ENCODE assay signal across 8 mouse cellular contexts in the genomic region with DNA sequence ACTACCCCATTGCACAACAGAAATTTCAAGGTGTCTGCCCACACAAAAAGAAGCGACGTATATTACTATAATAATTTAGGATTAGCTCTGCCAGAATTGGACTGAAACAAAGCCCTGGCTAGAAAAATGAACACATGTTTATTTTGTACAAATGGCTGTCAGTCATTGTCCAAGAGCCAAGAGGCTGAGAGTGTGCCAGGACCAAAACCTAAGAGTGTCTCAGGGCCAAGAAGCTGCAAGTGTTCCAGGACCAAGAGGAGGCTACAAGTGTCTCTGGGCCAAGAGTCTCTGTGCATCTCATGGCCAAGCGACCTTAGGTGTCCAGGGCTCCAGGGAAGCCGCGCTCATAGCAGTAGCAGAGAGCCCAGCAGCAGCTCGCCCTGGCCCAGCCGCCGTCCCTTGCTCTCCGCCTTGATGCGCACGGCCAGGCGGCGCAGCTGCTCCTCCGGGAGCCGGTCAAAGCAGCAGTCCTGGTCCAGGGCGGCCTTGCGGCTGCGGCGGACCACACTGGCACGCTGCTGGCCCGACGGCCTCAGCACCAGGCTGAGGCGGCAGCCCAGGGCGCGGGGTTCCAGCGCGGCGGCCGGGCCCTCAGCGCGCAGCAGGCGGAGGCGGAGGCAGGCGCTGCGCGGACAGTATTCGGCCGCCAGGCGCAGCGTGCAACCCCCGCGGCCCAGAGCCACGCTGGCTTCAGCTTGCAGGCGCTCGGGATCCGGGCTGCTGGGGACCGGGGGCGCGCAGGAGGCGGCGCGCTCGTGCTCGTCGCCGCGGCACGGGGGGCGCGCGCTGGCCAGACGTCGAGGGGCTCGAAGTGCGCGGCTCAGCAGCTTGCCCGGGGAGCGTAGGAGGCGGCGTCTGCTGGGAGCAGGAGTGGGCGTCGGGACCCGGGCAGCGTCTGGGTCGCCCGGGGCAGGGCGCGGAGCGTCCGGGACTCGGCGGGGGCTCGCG. TPM values are rescaled to one million over a fixed set of nuclear protein-coding genes. Genes with fewer than 3 reads are reported as not detected.
DNase-seq lines count a peak whose midpoint lies in the region; ATAC-seq lines count a peak whose summit lies in the region.

No protein-coding gene starts in this region.

- H3K27me3 ChIP-seq in forebrain, embryonic 14.5 days (replicated peaks; ENCODE audit: control insufficient read depth, insufficient read depth, low read length): peaks cover 45% of the 10 kb centered on the region
- peaks cover 40% of the 10 kb centered on the region for H3K27me3 ChIP-seq in hindbrain, embryonic 11.5 days (ENCODE audit: control insufficient read depth, insufficient read depth, low read length)
- H3K27me3 ChIP-seq in limb, embryonic 10.5 days (ENCODE audit: low read depth, poor library complexity, severe bottlenecking): peaks cover 52% of the 10 kb centered on the region
- peaks cover 51% of the 10 kb centered on the region for H3K27me3 ChIP-seq in midbrain, embryonic 13.5 days

- H3K4me2 ChIP-seq in forebrain, embryonic 14.5 days (ENCODE audit: low read length): peak overlapping the region; percentile 67
- H3K4me2 ChIP-seq in hindbrain, embryonic 11.5 days (replicated peaks; ENCODE audit: low read depth, low read length): peak overlapping the region; percentile 85
- peak overlapping the region; percentile 70 for H3K4me2 ChIP-seq in midbrain, embryonic 13.5 days (replicated peaks)

- no peaks in the 10 kb centered on the region for H3K36me3 ChIP-seq in forebrain, embryonic 14.5 days (ENCODE audit: control insufficient read depth, insufficient read depth, low read length)
- H3K36me3 ChIP-seq in hindbrain, embryonic 11.5 days (ENCODE audit: control insufficient read depth, insufficient read depth, low read length): no peaks in the 10 kb centered on the region
- no peaks in the 10 kb centered on the region for H3K36me3 ChIP-seq in limb, embryonic 10.5 days
- H3K36me3 ChIP-seq in midbrain, embryonic 13.5 days: no peaks in the 10 kb centered on the region

- no peak overlapping the region for H3K27ac ChIP-seq in forebrain, embryonic 14.5 days (ENCODE audit: low read depth, low read length)
- H3K27ac ChIP-seq in hindbrain, embryonic 11.5 days (ENCODE audit: low read depth, low read length): no peak overlapping the region
- peak overlapping the region; percentile 79 for H3K27ac ChIP-seq in limb, embryonic 10.5 days
- H3K27ac ChIP-seq in midbrain, embryonic 13.5 days: no peak overlapping the region

- WGBS in forebrain, embryonic 14.5 days: 2% methylated on average over 63 of the region's 84 CpGs
- 2% methylated on average over 71 of the region's 84 CpGs for WGBS in hindbrain, embryonic 11.5 days
- WGBS in limb, embryonic 10.5 days: 2% methylated on average over 78 of the region's 84 CpGs
- 3% methylated on average over 75 of the region's 84 CpGs for WGBS in midbrain, embryonic 13.5 days

- 0 out of 2 replicates have a peak, but pooled peaks cover 3% of the 10 kb centered on the region for H3K4me1 ChIP-seq in forebrain, embryonic 14.5 days (ENCODE audit: control insufficient read depth, insufficient read depth, low read length)
- peaks cover 3% of the 10 kb centered on the region; the same call in 1 of the 2 replicates for H3K4me1 ChIP-seq in hindbrain, embryonic 11.5 days (replicated peaks; ENCODE audit: control insufficient read depth, insufficient read depth, low read length)
- H3K4me1 ChIP-seq in limb, embryonic 10.5 days: peaks cover 24% of the 10 kb centered on the region
- H3K4me1 ChIP-seq in midbrain, embryonic 13.5 days (replicated peaks): peaks cover 20% of the 10 kb centered on the region

- ATAC-seq in frontal cortex, adult (ENCODE audit: low TSS enrichment): peak; percentile 83
- ATAC-seq in forebrain, embryonic 14.5 days: peak; percentile 85
- ATAC-seq in hindbrain, embryonic 11.5 days (ENCODE audit: low FRiP score): peak; percentile 85
- peak; percentile 87 for ATAC-seq in midbrain, embryonic 13.5 days

- DNase-seq in frontal cortex, postnatal 25 days (ENCODE audit: low spot score in 2 of 2): no peak
- DNase-seq in cerebellum, adult 11-12 months: peak; percentile 69
- peak; percentile 49 for DNase-seq in forebrain, embryonic 14.5 days (ENCODE audit: low spot score)
- peak; percentile 74 for DNase-seq in hindbrain, embryonic 11.5 days (ENCODE audit: low spot score)
- DNase-seq in limb, embryonic 10.5 days (ENCODE audit: low spot score): peak; percentile 80
- DNase-seq in testis, postnatal 10 days (ENCODE audit: low spot score): peak; percentile 52

- H3K4me3 ChIP-seq in forebrain, embryonic 14.5 days (ENCODE audit: low read depth, low read length): peak overlapping the region; percentile 48
- peak overlapping the region; percentile 45 for H3K4me3 ChIP-seq in hindbrain, embryonic 11.5 days (ENCODE audit: low read depth, low read length)
- peak overlapping the region; percentile 65 for H3K4me3 ChIP-seq in limb, embryonic 10.5 days
- peak overlapping the region; percentile 54 for H3K4me3 ChIP-seq in midbrain, embryonic 13.5 days (replicated peaks)

- no peaks in the 10 kb centered on the region for H3K9me3 ChIP-seq in forebrain, embryonic 14.5 days (replicated peaks; ENCODE audit: control insufficient read depth, low read length)
- H3K9me3 ChIP-seq in hindbrain, embryonic 11.5 days (ENCODE audit: control insufficient read depth, low read length): no peaks in the 10 kb centered on the region
- H3K9me3 ChIP-seq in limb, embryonic 10.5 days (replicated peaks): no peaks in the 10 kb centered on the region
- no peaks in the 10 kb centered on the region for H3K9me3 ChIP-seq in midbrain, embryonic 13.5 days

- H3K9ac ChIP-seq in forebrain, embryonic 14.5 days (ENCODE audit: low read length): peak overlapping the region; percentile 56
- peak overlapping the region; percentile 47 for H3K9ac ChIP-seq in hindbrain, embryonic 11.5 days (ENCODE audit: low read depth, low read length)
- peak overlapping the region; percentile 64 for H3K9ac ChIP-seq in midbrain, embryonic 13.5 days (replicated peaks)

RNA-seq across cellular contexts. Expression of a gene that starts 1.4 kb away (rescaled TPM):
- 0.24 TPM in 1 of 2 replicates, not detected in the other for polyA plus RNA-seq in forebrain, embryonic 14.5 days (2014; fragmentation: Nextera tagmentation; extraction: Ambion mirVana)
- polyA plus RNA-seq in hindbrain, embryonic 11.5 days (2014; fragmentation: Nextera tagmentation; extraction: Ambion mirVana): not detected in 2 replicates
- 0.31 and 0.33 TPM in 2 replicates for polyA plus RNA-seq in limb, embryonic 10.5 days (2016; fragmentation: Nextera tagmentation; extraction: Ambion mirVana)
- 0.15 and 0.23 TPM in 2 replicates for polyA plus RNA-seq in midbrain, embryonic 13.5 days (2015; fragmentation: Nextera tagmentation; extraction: Ambion mirVana)

RNA-seq across cellular contexts. Expression of a gene that starts 9.5 kb away (rescaled TPM):
- polyA plus RNA-seq in forebrain, embryonic 14.5 days (2014; fragmentation: Nextera tagmentation; extraction: Ambion mirVana): 8.3 and 10.5 TPM in 2 replicates
- 8.8 and 14.7 TPM in 2 replicates for polyA plus RNA-seq in hindbrain, embryonic 11.5 days (2014; fragmentation: Nextera tagmentation; extraction: Ambion mirVana)
- polyA plus RNA-seq in limb, embryonic 10.5 days (2016; fragmentation: Nextera tagmentation; extraction: Ambion mirVana): 2.3 and 2.7 TPM in 2 replicates
- polyA plus RNA-seq in midbrain, embryonic 13.5 days (2015; fragmentation: Nextera tagmentation; extraction: Ambion mirVana): 10.0 and 10.5 TPM in 2 replicates

Comparison
In these comparisons a context has a peak if more than half of its experiments do, and no peak if none do; other contexts are left out.
1. DNase-seq: peak in cerebellum, adult 11-12 months (single experiment), forebrain, embryonic 14.5 days (single experiment), hindbrain, embryonic 11.5 days (single experiment), limb, embryonic 10.5 days (single experiment) and testis, postnatal 10 days (single experiment); none in frontal cortex, postnatal 25 days (0 of 2).
2. Peak in every context shown above with its lines, with median percentiles within 50 percentile points of each other: ATAC-seq, H3K4me2 ChIP-seq, H3K4me3 ChIP-seq and H3K9ac ChIP-seq.